Mouse (Mus musculus) G1E (cell line): ENCODE measurements around the gene Defb3.

ENCODE experiments used
- CTCF ChIP-seq: IDR thresholded peaks from 2 replicates; pipeline ENCODE4 v1.5.1; 2012; ENCODE audit warnings: low read depth, low read length, inconsistent platforms, mixed read lengths
- GATA1 ChIP-seq: IDR thresholded peaks from 2 replicates; pipeline ENCODE4 v1.6.1; 2012; ENCODE audit warnings: borderline replicate concordance, low read length, inconsistent platforms, mixed read lengths
- GATA2 ChIP-seq: IDR thresholded peaks from 2 replicates; pipeline ENCODE4 v1.6.1; 2012; ENCODE audit warnings: low read depth, low read length, inconsistent platforms, borderline replicate concordance
- POLR2AphosphoS5 ChIP-seq: IDR thresholded peaks from 2 replicates; pipeline ENCODE4 v1.6.1; 2012; ENCODE audit warnings: low read depth, low read length, inconsistent platforms; ENCODE audit not compliant: insufficient replicate concordance
- TAL1 ChIP-seq: conservative IDR thresholded peaks from 2 replicates; pipeline ENCODE4 v1.6.1; 2012; ENCODE audit warnings: low read depth, low read length, inconsistent platforms, mixed read lengths

DNA sequence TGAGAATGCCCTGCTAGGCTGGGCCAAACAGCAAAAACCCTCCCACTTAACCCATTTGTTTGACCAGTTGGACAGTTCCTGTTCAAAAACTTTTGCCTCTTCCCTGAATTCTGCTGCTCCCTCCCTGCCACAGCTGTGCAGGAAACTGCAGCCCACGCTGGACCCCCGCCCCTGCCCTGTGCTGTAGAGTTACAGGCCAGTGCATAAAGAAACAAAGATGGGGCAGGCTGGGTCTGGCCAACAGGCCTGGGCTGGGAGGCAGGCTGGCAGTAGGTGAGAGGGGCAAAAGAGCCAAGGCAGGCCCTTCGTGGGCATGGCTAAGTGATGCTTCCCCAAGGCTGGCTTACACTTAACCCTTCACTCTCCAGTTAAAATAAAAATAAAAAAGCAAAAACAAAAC is 33.5 kb upstream of the Defb3 start:
- TF ChIP-seq CTCF (no peak), TAL1 (no peak), GATA1 (no peak), GATA2 (no peak), POLR2AphosphoS5 (no peak)
